ENCODE assay signal across 8 mouse cellular contexts in the genomic region with DNA sequence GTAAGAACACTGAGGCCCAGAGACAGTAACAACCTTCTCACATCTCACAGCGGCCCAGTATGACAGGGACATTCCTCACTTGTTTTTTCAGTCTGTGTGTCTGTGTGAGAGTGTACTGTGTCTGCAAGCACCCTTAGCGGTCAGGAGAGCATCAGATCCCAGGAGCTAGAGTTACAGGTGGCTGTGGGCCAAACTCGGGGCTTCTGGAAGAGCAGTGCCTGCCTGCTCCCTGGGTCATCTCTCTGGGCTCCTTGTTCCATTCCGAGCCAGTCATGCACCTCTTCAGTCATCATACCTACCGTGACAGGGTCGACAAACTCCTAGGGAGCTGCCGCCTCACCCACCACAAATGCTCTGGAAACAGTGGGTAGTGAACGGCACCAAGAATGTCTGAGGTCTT. TPM values are rescaled to one million over a fixed set of nuclear protein-coding genes. Genes with fewer than 3 reads are reported as not detected.
DNase-seq lines count a peak whose midpoint lies in the region; ATAC-seq and TF ChIP-seq lines count a peak whose summit lies in the region.

No protein-coding gene starts in this region.

- DNase-seq in neural tube, embryonic 11.5 days (ENCODE audit: low spot score) = no peak
- DNase-seq in neural tube, embryonic 10.5 days (ENCODE audit: extremely low spot score, low spot score) = no peak
- DNase-seq in gastrocnemius, adult 18-20 months (ENCODE audit: low spot score) = peak; percentile 87
- no peak for DNase-seq in cerebellum, adult 11 months
- DNase-seq in urinary bladder, postnatal 14 days (ENCODE audit: low spot score) = no peak
- no peak for DNase-seq in urinary bladder, postnatal 4 days (ENCODE audit: low spot score in 2 of 2)

- no peak overlapping the region for H3K4me3 ChIP-seq in neural tube, embryonic 11.5 days (ENCODE audit: low read depth, low read length)
- H3K4me3 ChIP-seq in kidney, embryonic 16.5 days (ENCODE audit: low read length) = no peak overlapping the region
- no peak overlapping the region for H3K4me3 ChIP-seq in small intestine, adult 2 months (ENCODE audit: low read depth, low read length)

- no peaks in the 10 kb centered on the region for H3K36me3 ChIP-seq in neural tube, embryonic 11.5 days (ENCODE audit: control insufficient read depth, insufficient read depth, low read length)
- H3K36me3 ChIP-seq in kidney, embryonic 16.5 days (ENCODE audit: insufficient read depth, low read length) = no peaks in the 10 kb centered on the region
- 0 out of 2 replicates have a peak, but pooled peaks cover 5% of the 10 kb centered on the region for H3K36me3 ChIP-seq in small intestine, adult 2 months (ENCODE audit: control insufficient read depth, insufficient read depth, low read length)

- TF ChIP-seq POLR2A in small intestine, adult 2 months (IDR thresholded peaks at IDR 0.05; ENCODE audit: low read depth, low read length) = no peak

- H3K9me3 ChIP-seq in neural tube, embryonic 11.5 days (ENCODE audit: control insufficient read depth, low read length) = no peaks in the 10 kb centered on the region
- no peaks in the 10 kb centered on the region for H3K9me3 ChIP-seq in kidney, embryonic 16.5 days (ENCODE audit: low read length)

- no peak for ATAC-seq in neural tube, embryonic 11.5 days (ENCODE audit: insufficient read depth, low FRiP score, low TSS enrichment)
- ATAC-seq in kidney, embryonic 16.5 days (ENCODE audit: low FRiP score, low TSS enrichment) = 0 out of 2 replicates have a peak, but pooled peaks have one; percentile 0

- no peak overlapping the region for H3K4me2 ChIP-seq in neural tube, embryonic 11.5 days (ENCODE audit: low read depth)
- no peak overlapping the region for H3K4me2 ChIP-seq in kidney, embryonic 16.5 days (replicated peaks; ENCODE audit: low read depth, low read length)

- TF ChIP-seq CTCF in small intestine, adult 2 months (IDR thresholded peaks at IDR 0.05; ENCODE audit: extremely low read depth, insufficient read length, insufficient replicate concordance, low read depth, low read length) = no peak

- 0 out of 2 replicates have a peak overlapping the region, but pooled peaks have one; percentile 34 for H3K27ac ChIP-seq in neural tube, embryonic 11.5 days (ENCODE audit: low read depth, low read length)
- peak overlapping the region; percentile 94 for H3K27ac ChIP-seq in kidney, embryonic 16.5 days (ENCODE audit: low read length)
- peak overlapping the region; percentile 63; the same call in 1 of the 2 replicates for H3K27ac ChIP-seq in small intestine, adult 2 months (ENCODE audit: insufficient read depth, low read depth, low read length)

- WGBS in neural tube, embryonic 11.5 days = 77% methylated on average over 8 of the region's 8 CpGs
- 40% methylated on average over 8 of the region's 8 CpGs for WGBS in kidney, embryonic 16.5 days
- 74% methylated on average over 8 of the region's 8 CpGs for WGBS in small intestine, adult 2 months

- H3K9ac ChIP-seq in neural tube, embryonic 11.5 days (ENCODE audit: low read length) = no peak overlapping the region
- peak overlapping the region; percentile 46 for H3K9ac ChIP-seq in kidney, embryonic 16.5 days (replicated peaks; ENCODE audit: low read length)

- H3K4me1 ChIP-seq in neural tube, embryonic 11.5 days (ENCODE audit: control insufficient read depth, insufficient read depth, low read length) = peaks cover 3% of the 10 kb centered on the region; the same call in 1 of the 2 replicates
- peaks cover 51% of the 10 kb centered on the region for H3K4me1 ChIP-seq in kidney, embryonic 16.5 days (ENCODE audit: insufficient read depth, low read length)
- peaks cover 42% of the 10 kb centered on the region for H3K4me1 ChIP-seq in small intestine, adult 2 months (ENCODE audit: control insufficient read depth, insufficient read depth, insufficient read length, low read length)

- no peaks in the 10 kb centered on the region for H3K27me3 ChIP-seq in neural tube, embryonic 11.5 days (ENCODE audit: control insufficient read depth, insufficient read depth, low read length)
- no peaks in the 10 kb centered on the region for H3K27me3 ChIP-seq in kidney, embryonic 16.5 days (ENCODE audit: insufficient read depth, low read length)
- no peaks in the 10 kb centered on the region for H3K27me3 ChIP-seq in small intestine, adult 2 months (ENCODE audit: control insufficient read depth, insufficient read depth, low read length)

RNA-seq across cellular contexts. Expression of gene B4galt1, which starts 10.1 kb away (rescaled TPM):
- 20.0 and 21.2 TPM in 2 replicates for polyA plus RNA-seq in neural tube, embryonic 11.5 days (2014; fragmentation: Nextera tagmentation; extraction: Ambion mirVana)
- 10 to 100 TPM; 23.0 to 25.4 TPM for total RNA-seq in gastrocnemius, adult 18-20 months (2021)
- 47.5 and 48.0 TPM in 2 replicates for polyA plus RNA-seq in kidney, embryonic 16.5 days (2015; fragmentation: Nextera tagmentation; extraction: Ambion mirVana)
- 71.3 and 79.4 TPM in 2 replicates for polyA plus RNA-seq in small intestine, adult 2 months (2012; rRNA removed)

Comparison
In these comparisons a context has a peak if more than half of its experiments do, and no peak if none do; other contexts are left out.
1. H3K27ac ChIP-seq: peak in every context shown above with its lines; median percentile 94 in kidney, embryonic 16.5 days; 63 in small intestine, adult 2 months; 34 in neural tube, embryonic 11.5 days.